Mouse (Mus musculus): Measurements from ENCODE around the gene Noa1. TPM values are rescaled to one million over a fixed set of nuclear protein-coding genes. Genes with fewer than 3 reads are reported as not detected.

The Noa1 gene
- polyA plus RNA-seq, 2 experiments, result 19.6 to 25.9 TPM

GRCm38 (mm10) chr5:77281518-77282174 is 28.2 kb downstream of the Noa1 start:
- no peak overlapping the region for H3K4me3 ChIP-seq (replicated peaks; ENCODE audit: low read length)
- no peak for TF ChIP-seq POLR2A (IDR thresholded peaks at IDR 0.05; ENCODE audit: borderline replicate concordance, extremely low read depth, insufficient read depth, insufficient read length)
- H3K27me3 ChIP-seq (ENCODE audit: control insufficient read depth, insufficient read depth, low read length), result no peaks in the 10 kb centered on the region
- no peak for ATAC-seq (ENCODE audit: low FRiP score, low read depth)
- 91% methylated on average over 20 of the region's 20 CpGs for WGBS
- H3K4me2 ChIP-seq (replicated peaks; ENCODE audit: low read depth, low read length, severe bottlenecking), result no peak overlapping the region
- peaks cover 88% of the 10 kb centered on the region for H3K36me3 ChIP-seq (ENCODE audit: control insufficient read depth, insufficient read depth, low read length)
- no peak overlapping the region for H3K27ac ChIP-seq (replicated peaks; ENCODE audit: low read depth, low read length)
- H3K9me3 ChIP-seq (ENCODE audit: control insufficient read depth, low read length), result no peaks in the 10 kb centered on the region
- H3K9ac ChIP-seq (ENCODE audit: low read depth, low read length, severe bottlenecking), result no peak overlapping the region
- no peaks in the 10 kb centered on the region for H3K4me1 ChIP-seq (ENCODE audit: control insufficient read depth, insufficient read depth, low read length)
- no peak for DNase-seq (ENCODE audit: low spot score)

GRCm38 (mm10) chr5:77277204-77277603 is 32.7 kb downstream of the Noa1 start:
- DNase-seq (ENCODE audit: low spot score) (no peak), ATAC-seq (ENCODE audit: low FRiP score, low read depth) (no peak)
- Histone ChIP-seq H3K27me3 (ENCODE audit: control insufficient read depth, insufficient read depth, low read length) (no peaks in the 10 kb centered on the region), H3K9me3 (ENCODE audit: control insufficient read depth, low read length) (no peaks in the 10 kb centered on the region), H3K4me2 (replicated peaks; ENCODE audit: low read depth, low read length, severe bottlenecking) (no peak overlapping the region), H3K36me3 (ENCODE audit: control insufficient read depth, insufficient read depth, low read length) (peaks cover 98% of the 10 kb centered on the region), H3K27ac (replicated peaks; ENCODE audit: low read depth, low read length) (no peak overlapping the region), H3K4me1 (ENCODE audit: control insufficient read depth, insufficient read depth, low read length) (no peaks in the 10 kb centered on the region), H3K4me3 (replicated peaks; ENCODE audit: low read length) (no peak overlapping the region), H3K9ac (ENCODE audit: low read depth, low read length, severe bottlenecking) (no peak overlapping the region)
- no peak for TF ChIP-seq POLR2A (IDR thresholded peaks at IDR 0.05; ENCODE audit: borderline replicate concordance, extremely low read depth, insufficient read depth, insufficient read length)
- WGBS, result 95% methylated on average over 6 of the region's 6 CpGs

GRCm38 (mm10) chr5:77275950-77276349 is 33.9 kb downstream of the Noa1 start:
- Histone ChIP-seq H3K9ac (ENCODE audit: low read depth, low read length, severe bottlenecking) (no peak overlapping the region), H3K4me1 (ENCODE audit: control insufficient read depth, insufficient read depth, low read length) (0 out of 2 replicates have a peak, but pooled peaks cover under 1% of the 10 kb centered on the region), H3K36me3 (ENCODE audit: control insufficient read depth, insufficient read depth, low read length) (peaks cover 98% of the 10 kb centered on the region), H3K27me3 (ENCODE audit: control insufficient read depth, insufficient read depth, low read length) (no peaks in the 10 kb centered on the region), H3K9me3 (ENCODE audit: control insufficient read depth, low read length) (no peaks in the 10 kb centered on the region), H3K27ac (replicated peaks; ENCODE audit: low read depth, low read length) (no peak overlapping the region), H3K4me2 (replicated peaks; ENCODE audit: low read depth, low read length, severe bottlenecking) (no peak overlapping the region), H3K4me3 (replicated peaks; ENCODE audit: low read length) (no peak overlapping the region)
- DNase-seq (ENCODE audit: low spot score) (no peak), ATAC-seq (ENCODE audit: low FRiP score, low read depth) (no peak)
- TF ChIP-seq POLR2A (IDR thresholded peaks at IDR 0.05; ENCODE audit: borderline replicate concordance, extremely low read depth, insufficient read depth, insufficient read length), result no peak
- 94% methylated on average over 5 of the region's 5 CpGs for WGBS

- Histone ChIP-seq H3K9ac (ENCODE audit: low read depth, low read length, severe bottlenecking) (no peak overlapping the region), H3K27ac (replicated peaks; ENCODE audit: low read depth, low read length) (no peak overlapping the region), H3K4me2 (replicated peaks; ENCODE audit: low read depth, low read length, severe bottlenecking) (no peak overlapping the region), H3K4me3 (replicated peaks; ENCODE audit: low read length) (no peak overlapping the region), H3K27me3 (ENCODE audit: control insufficient read depth, insufficient read depth, low read length) (no peaks in the 10 kb centered on the region), H3K36me3 (ENCODE audit: control insufficient read depth, insufficient read depth, low read length) (peaks cover 97% of the 10 kb centered on the region), H3K9me3 (ENCODE audit: control insufficient read depth, low read length) (no peaks in the 10 kb centered on the region), H3K4me1 (ENCODE audit: control insufficient read depth, insufficient read depth, low read length) (0 out of 2 replicates have a peak, but pooled peaks cover 4% of the 10 kb centered on the region)
- no peak for DNase-seq (ENCODE audit: low spot score)
- TF ChIP-seq POLR2A (IDR thresholded peaks at IDR 0.05; ENCODE audit: borderline replicate concordance, extremely low read depth, insufficient read depth, insufficient read length), result no peak
- ATAC-seq (ENCODE audit: low FRiP score, low read depth), result no peak
- WGBS, result 70% methylated on average over 7 of the region's 7 CpGs
Observed at GRCm38 (mm10) chr5:77273151-77273550, 36.7 kb downstream of the Noa1 start.

- Histone ChIP-seq H3K4me2 (replicated peaks; ENCODE audit: low read depth, low read length, severe bottlenecking) (no peak overlapping the region), H3K9me3 (ENCODE audit: control insufficient read depth, low read length) (no peaks in the 10 kb centered on the region), H3K27ac (replicated peaks; ENCODE audit: low read depth, low read length) (no peak overlapping the region), H3K4me3 (replicated peaks; ENCODE audit: low read length) (no peak overlapping the region), H3K4me1 (ENCODE audit: control insufficient read depth, insufficient read depth, low read length) (peaks cover 13% of the 10 kb centered on the region), H3K27me3 (ENCODE audit: control insufficient read depth, insufficient read depth, low read length) (no peaks in the 10 kb centered on the region), H3K9ac (ENCODE audit: low read depth, low read length, severe bottlenecking) (no peak overlapping the region), H3K36me3 (ENCODE audit: control insufficient read depth, insufficient read depth, low read length) (peaks cover 64% of the 10 kb centered on the region)
- DNase-seq (ENCODE audit: low spot score), result no peak
- ATAC-seq (ENCODE audit: low FRiP score, low read depth), result no peak
- TF ChIP-seq POLR2A (IDR thresholded peaks at IDR 0.05; ENCODE audit: borderline replicate concordance, extremely low read depth, insufficient read depth, insufficient read length), result no peak
- WGBS, result 76% methylated on average over 8 of the region's 8 CpGs
Observed at GRCm38 (mm10) chr5:77269399-77269798, 40.5 kb downstream of the Noa1 start.
